Mouse (Mus musculus) heart, embryonic 14.5 days (tissue): Measurements from ENCODE around the gene Ugt1a6b. TPM values are rescaled to one million over a fixed set of nuclear protein-coding genes. Genes with fewer than 3 reads are reported as not detected.

Source experiments
- ATAC-seq: fragments of 200-750 bp; cut with Nextera tagmentation; 2 replicates; pipeline ENCODE4 v1.8.0; 2017; ENCODE audit warnings: low read depth, moderate TSS enrichment; ENCODE audit not compliant: insufficient number of reproducible peaks, insufficient read depth, low FRiP score
- H3K27ac ChIP-seq, 2 experiments: fragments of 200-500 bp in 1 of 2; fragments of 300-500 bp in 1 of 2; sonication (generic) in 1 of 2; replicated peaks in 1 of 2; 2 replicates each; pipeline ENCODE4 v1.5.1; 2012 to 2014; ENCODE audit warnings: low read depth in 2 of 2, low read length in 2 of 2, control low read depth in 1 of 2, mild to moderate bottlenecking in 1 of 2, mixed read lengths in 1 of 2; ENCODE audit not compliant: control insufficient read depth in 1 of 2, insufficient read depth in 1 of 2
- H3K27me3 ChIP-seq: fragments of 300-500 bp; sonication (generic); 2 replicates; pipeline ENCODE4 v1.6.1; 2014; ENCODE audit warnings: mild to moderate bottlenecking, low read length, control low read depth; ENCODE audit not compliant: control insufficient read depth, insufficient read depth
- H3K36me3 ChIP-seq: fragments of 300-500 bp; sonication (generic); 2 replicates; pipeline ENCODE4 v1.6.1; 2014; ENCODE audit warnings: mild to moderate bottlenecking, control low read depth, low read length, mixed read lengths; ENCODE audit not compliant: control insufficient read depth, insufficient read depth
- H3K4me1 ChIP-seq, 2 experiments: fragments of 200-500 bp in 1 of 2; fragments of 300-500 bp in 1 of 2; sonication (generic) in 1 of 2; 2 replicates each; pipeline ENCODE4 v1.6.1; 2012 to 2014; ENCODE audit warnings: low read length in 2 of 2, control low read depth in 1 of 2, mixed read lengths in 1 of 2; ENCODE audit not compliant: control insufficient read depth in 2 of 2, insufficient read depth in 2 of 2
- H3K4me2 ChIP-seq: fragments of 300-500 bp; sonication (generic); 2 replicates; pipeline ENCODE4 v1.6.1; 2014; ENCODE audit warnings: mild to moderate bottlenecking, low read length
- H3K4me3 ChIP-seq, 2 experiments: fragments of 200-500 bp in 1 of 2; fragments of 300-500 bp in 1 of 2; sonication (generic) in 1 of 2; 2 replicates each; pipeline ENCODE4 v1.5.1; 2012 to 2014; ENCODE audit warnings: low read length in 2 of 2, mild to moderate bottlenecking in 2 of 2, control low read depth in 1 of 2, low read depth in 1 of 2, moderate library complexity in 1 of 2; ENCODE audit not compliant: control insufficient read depth in 1 of 2, insufficient read depth in 1 of 2
- H3K9ac ChIP-seq: fragments of 300-500 bp; sonication (generic); 2 replicates; pipeline ENCODE4 v1.6.1; 2014; ENCODE audit warnings: mild to moderate bottlenecking, low read length
- H3K9me3 ChIP-seq: fragments of 300-500 bp; sonication (generic); 2 replicates; pipeline ENCODE4 v1.6.1; 2016; ENCODE audit warnings: low read length, control low read depth; ENCODE audit not compliant: control insufficient read depth
- WGBS: fragments of 180-500 bp; shearing (Covaris S2); extraction: QIAGEN DNeasy Blood & Tissue Kit; methylation state at CpG from one replicate; pipeline ENCODE4 v1.1.7; 2014; 5-methylcytosine and 5-hydroxymethylcytosine counted together
- polyA plus RNA-seq: library from polyadenylated mRNA; unstranded; fragments of >200 nt; fragmentation: Nextera tagmentation; extraction: Ambion mirVana; gene quantifications from 2 replicates; pipeline ENCODE4 v1.2.1, GENCODE M21; 2014

The Ugt1a6b gene
- polyA plus RNA-seq, 1 experiment from 2014 or later: not detected

GRCm38 (mm10) chr1:88266123-88266522 lies 163.1 kb downstream of the Ugt1a6b start:
- WGBS: 89% methylated on average over 13 of the region's 13 CpGs
- Histone ChIP-seq H3K4me2 (no peak overlapping the region), H3K36me3 (peaks cover 91% of the 10 kb centered on the region), H3K27ac (no peak overlapping the region), H3K9ac (no peak overlapping the region), H3K9me3 (no peaks in the 10 kb centered on the region), H3K27me3 (no peaks in the 10 kb centered on the region), H3K4me3 (no peak overlapping the region), H3K4me1 (peaks cover 0 to 24% of the 10 kb centered on the region in 2 experiments)
- ATAC-seq: no peak

GRCm38 (mm10) chr1:88267489-88267888 lies 164.4 kb downstream of the Ugt1a6b start:
- H3K36me3 ChIP-seq: peaks cover 91% of the 10 kb centered on the region
- peaks cover 0 to 13% of the 10 kb centered on the region in 2 experiments for H3K4me1 ChIP-seq
- H3K9ac ChIP-seq: no peak overlapping the region
- WGBS: 93% methylated on average over 6 of the region's 6 CpGs
- no peak overlapping the region for H3K27ac ChIP-seq
- no peak overlapping the region for H3K4me2 ChIP-seq
- no peak overlapping the region for H3K4me3 ChIP-seq
- H3K9me3 ChIP-seq: no peaks in the 10 kb centered on the region
- H3K27me3 ChIP-seq: no peaks in the 10 kb centered on the region
- ATAC-seq: no peak

GRCm38 (mm10) chr1:88268070-88268469 lies 165.0 kb downstream of the Ugt1a6b start:
- ATAC-seq: no peak
- Histone ChIP-seq H3K4me1 (peaks cover 0 to 7% of the 10 kb centered on the region in 2 experiments; a peak in 1 of 4 replicates), H3K36me3 (peaks cover 91% of the 10 kb centered on the region), H3K27me3 (no peaks in the 10 kb centered on the region), H3K27ac (no peak overlapping the region), H3K9me3 (no peaks in the 10 kb centered on the region), H3K4me3 (no peak overlapping the region), H3K9ac (no peak overlapping the region), H3K4me2 (no peak overlapping the region)
- 83% methylated on average over 6 of the region's 6 CpGs for WGBS

Other genes with a start within 250 kb of the Ugt1a6b start
- gene Dgkd, start 250.0 kb upstream of the Ugt1a6b start, polyA plus RNA-seq: 24.7 and 29.4 TPM in 2 replicates
- gene Usp40, start 94.7 kb upstream of the Ugt1a6b start, polyA plus RNA-seq: 30.7 and 32.8 TPM in 2 replicates
- gene Ugt1a10, start 47.9 kb upstream of the Ugt1a6b start, polyA plus RNA-seq: not detected in 2 replicates
- gene Ugt1a9, start 32.5 kb upstream of the Ugt1a6b start, polyA plus RNA-seq: not detected in 2 replicates
- not detected in 2 replicates for gene Ugt1a8, start 15.4 kb upstream of the Ugt1a6b start, polyA plus RNA-seq
- gene Ugt1a7c, start 8.2 kb upstream of the Ugt1a6b start, polyA plus RNA-seq: 1.0 and 2.1 TPM in 2 replicates
- gene Ugt1a6a, start 31.6 kb downstream of the Ugt1a6b start, polyA plus RNA-seq: 0.31 and 0.53 TPM in 2 replicates
- gene Ugt1a5, start 62.8 kb downstream of the Ugt1a6b start, polyA plus RNA-seq: not detected in 2 replicates
- not detected in 2 replicates for gene Ugt1a2, start 97.3 kb downstream of the Ugt1a6b start, polyA plus RNA-seq
- 3.9 and 4.1 TPM in 2 replicates for gene Dnajb3, start 102.5 kb downstream of the Ugt1a6b start, polyA plus RNA-seq
- not detected in 2 replicates for gene Ugt1a1, start 108.7 kb downstream of the Ugt1a6b start, polyA plus RNA-seq
- 0.62 and 0.77 TPM in 2 replicates for gene Mroh2a, start 123.7 kb downstream of the Ugt1a6b start, polyA plus RNA-seq
- gene Hjurp, start 174.4 kb downstream of the Ugt1a6b start, polyA plus RNA-seq: 104 TPM in 2 replicates
- gene Trpm8, start 174.4 kb downstream of the Ugt1a6b start, polyA plus RNA-seq: 0.04 TPM in 1 of 2 replicates, not detected in the other